Mouse (Mus musculus): Measurements from ENCODE around the gene Zfp280c.

DNA sequence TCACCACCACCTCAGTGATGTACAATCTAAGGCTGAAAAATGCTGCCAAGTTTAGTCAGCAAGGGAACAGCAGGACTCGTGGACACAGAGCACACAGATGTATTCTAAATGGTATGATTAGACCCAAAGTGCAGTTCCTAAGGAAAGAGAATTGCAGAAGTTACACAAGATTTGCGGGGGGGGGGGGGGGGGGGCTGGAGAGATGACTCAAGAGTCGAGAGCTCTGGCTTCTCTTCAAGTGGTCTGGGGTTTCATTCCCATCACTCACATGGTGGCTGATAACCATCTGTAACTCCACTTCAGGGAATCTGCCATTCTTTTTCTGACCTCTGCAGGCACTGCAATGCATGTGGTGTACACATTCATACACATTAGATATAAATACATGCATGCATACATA, 67.9 kb downstream of the Zfp280c start:
- TF ChIP-seq CTCF (IDR thresholded peaks at IDR 0.05; ENCODE audit: extremely low read depth, insufficient read length, insufficient replicate concordance, low read depth, low read length) (no peak), POLR2A (IDR thresholded peaks at IDR 0.05; ENCODE audit: low read depth, low read length) (no peak)

Measured in small intestine, adult 2 months (tissue).